Mouse (Mus musculus) G1E-ER4 (cell line): ENCODE results near the gene Podxl. TPM values are rescaled to one million over a fixed set of nuclear protein-coding genes. Genes with fewer than 3 reads are reported as not detected.

Source experiments
- GATA1 ChIP-seq: IDR thresholded peaks from one replicate; pipeline ENCODE4 v1.8.0; 2012; ENCODE audit warnings: low read length, inconsistent platforms
- polyA plus RNA-seq: library from polyadenylated mRNA; stranded (reverse); fragments of >175 nt; gene quantifications from 2 replicates; pipeline ENCODE4 v1.2.3, GENCODE M21; 2012

The Podxl gene
- polyA plus RNA-seq, 1 experiment: 40.3 TPM

DNA sequence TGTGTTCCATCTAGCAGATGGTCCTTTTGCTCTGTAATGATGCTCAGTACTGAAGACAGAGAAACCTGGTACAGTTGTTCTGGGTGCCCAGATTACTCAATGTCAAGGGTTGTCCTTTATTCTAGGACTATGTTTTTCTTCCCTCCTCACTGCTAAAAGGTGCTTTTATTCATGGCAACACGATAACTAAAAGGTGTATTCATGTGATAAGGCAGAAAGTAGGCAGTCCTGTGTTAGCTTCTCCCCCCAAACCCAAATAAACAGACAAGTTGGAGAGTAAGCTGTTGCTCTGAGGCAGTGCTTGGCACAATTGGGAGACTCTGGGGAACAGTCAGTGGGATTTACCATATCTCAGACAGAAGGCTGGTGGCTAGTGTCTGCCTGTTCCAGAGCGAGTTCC, 22.3 kb upstream of the Podxl start:
- no peak for TF ChIP-seq GATA1

DNA sequence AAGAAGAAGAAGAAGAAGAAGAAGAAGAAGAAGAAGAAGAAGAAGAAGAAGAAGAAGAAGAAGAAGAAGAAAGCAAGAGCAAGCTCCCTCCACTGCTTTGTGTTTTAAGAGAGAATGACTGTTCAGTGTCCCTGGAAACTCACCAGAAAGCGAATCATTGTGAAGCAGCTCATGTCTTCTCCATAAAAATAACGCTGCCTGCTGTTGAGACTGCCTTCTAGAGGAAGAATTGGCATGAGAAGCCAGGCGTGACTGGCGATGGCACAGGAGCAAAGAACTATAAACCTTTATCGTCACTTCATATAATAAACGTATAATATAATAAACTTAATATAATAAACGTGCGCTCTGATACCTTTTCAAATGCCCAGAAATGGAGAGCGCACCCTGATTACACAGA, 12.4 kb upstream of the Podxl start:
- TF ChIP-seq GATA1: no peak

DNA sequence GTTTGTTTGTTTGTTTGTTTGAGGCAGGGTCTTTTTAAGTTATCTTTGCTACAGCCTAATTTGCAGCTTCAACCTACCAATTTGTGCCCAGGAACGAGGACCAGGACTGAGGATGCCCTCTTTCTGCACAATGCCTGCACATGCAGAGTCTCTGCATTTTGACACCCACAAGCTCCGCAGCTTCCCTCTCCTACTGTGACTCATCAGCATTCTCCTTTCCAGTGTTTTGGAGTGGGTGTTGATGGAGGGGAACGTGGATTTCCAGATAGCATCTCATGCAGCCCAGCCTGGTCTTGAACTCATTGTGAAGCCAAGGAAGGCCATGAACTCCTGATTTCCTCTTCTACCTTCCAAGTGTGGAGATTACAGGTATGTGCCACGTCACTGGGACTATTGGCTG, 11.3 kb upstream of the Podxl start:
- TF ChIP-seq GATA1: no peak

DNA sequence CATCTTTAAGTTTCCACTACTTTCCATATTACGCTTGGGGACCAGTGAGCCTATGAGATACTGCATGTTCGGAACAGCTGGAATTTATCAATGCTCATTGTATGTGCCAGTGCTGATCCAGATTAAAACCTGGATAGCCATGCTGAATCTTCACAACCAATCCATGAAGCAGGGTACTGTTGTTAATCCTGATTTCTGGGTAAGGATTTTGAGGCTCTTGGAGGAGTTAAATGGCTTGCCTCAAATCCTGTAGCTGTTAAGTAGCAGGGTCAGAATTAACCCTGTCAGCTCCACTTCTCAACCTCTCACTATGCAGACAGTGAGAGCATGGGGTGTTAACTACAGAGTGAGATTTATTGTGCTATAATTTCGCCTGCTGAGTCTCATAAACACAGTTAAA, 7.7 kb upstream of the Podxl start:
- no peak for TF ChIP-seq GATA1

- TF ChIP-seq GATA1: no peak
These were observed 4.4 kb upstream of the Podxl start for GRCm38 (mm10) chr6:31568070-31568595.

GRCm38 (mm10) chr6:31567200-31567599, 3.4 kb upstream of the Podxl start:
- TF ChIP-seq GATA1: no peak

GRCm38 (mm10) chr6:31564901-31565391, 1.2 kb upstream of the Podxl start:
- TF ChIP-seq GATA1: no peak

- TF ChIP-seq GATA1: no peak
These were observed 376 bp upstream of the Podxl start for GRCm38 (mm10) chr6:31564182-31564531.

- no peak for TF ChIP-seq GATA1
These were observed 1.3 kb downstream of the Podxl start for GRCm38 (mm10) chr6:31562371-31563080.

GRCm38 (mm10) chr6:31560138-31560959, 3.4 kb downstream of the Podxl start:
- no peak for TF ChIP-seq GATA1

GRCm38 (mm10) chr6:31556460-31557100, 7.2 kb downstream of the Podxl start:
- no peak for TF ChIP-seq GATA1

GRCm38 (mm10) chr6:31550876-31551532, 12.8 kb downstream of the Podxl start:
- TF ChIP-seq GATA1: no peak

DNA sequence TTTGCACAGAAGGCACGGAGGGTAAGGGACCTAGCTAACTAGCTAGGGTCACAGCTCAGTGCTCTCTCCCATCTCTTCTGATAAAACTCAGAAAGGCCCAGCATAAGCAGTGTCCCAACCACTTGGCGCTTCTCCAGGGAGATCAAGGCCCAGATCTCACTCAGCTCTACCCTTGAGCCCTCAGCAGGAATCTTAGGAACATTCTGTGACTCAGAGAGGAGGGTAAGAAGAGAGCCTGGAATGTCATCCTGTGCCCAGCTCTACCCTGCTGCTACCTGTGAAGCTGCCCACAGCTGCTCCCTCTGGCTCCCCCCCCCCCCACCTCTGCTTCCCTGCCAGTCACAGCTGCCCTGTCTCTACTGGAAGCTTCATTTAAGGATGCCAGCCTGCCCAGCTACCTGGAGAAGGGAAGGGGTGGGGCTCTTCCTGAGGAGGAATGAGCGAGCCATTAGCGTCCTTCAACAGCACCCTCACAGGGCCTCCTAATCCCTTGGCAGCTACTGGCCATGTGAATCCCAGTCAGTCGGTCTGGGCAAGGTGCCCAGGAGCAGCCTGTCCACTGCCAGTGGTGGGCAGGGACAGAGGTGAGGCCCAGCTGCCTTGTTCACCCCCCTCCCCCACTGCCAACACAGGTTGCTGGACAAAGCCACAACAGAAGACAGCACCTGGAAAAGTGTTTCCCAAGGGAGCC, 14.3 kb downstream of the Podxl start:
- TF ChIP-seq GATA1: no peak

GRCm38 (mm10) chr6:31544318-31544717, 19.5 kb downstream of the Podxl start:
- TF ChIP-seq GATA1: no peak

DNA sequence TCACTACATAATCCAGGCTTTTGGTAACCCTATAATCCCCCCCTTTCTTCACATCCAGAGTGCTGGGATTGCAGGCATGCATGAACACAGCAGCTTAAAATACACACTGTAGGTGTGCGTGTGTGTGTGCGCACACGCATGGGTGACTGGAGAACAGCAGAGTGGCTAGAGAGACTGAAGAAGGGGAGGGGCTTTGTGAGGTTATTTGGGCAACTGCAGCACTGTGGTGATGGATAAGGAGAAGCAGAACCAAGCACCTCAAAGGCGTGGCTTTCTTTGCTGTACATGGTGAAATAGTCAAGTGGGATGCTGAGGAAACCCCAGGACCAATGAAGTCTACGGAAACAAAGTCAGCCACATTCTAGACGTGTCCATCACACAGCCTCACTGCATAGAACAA, 23.8 kb downstream of the Podxl start:
- no peak for TF ChIP-seq GATA1
